Mouse (Mus musculus): ENCODE data around the gene Cytl1. TPM values are rescaled to one million over a fixed set of nuclear protein-coding genes. Genes with fewer than 3 reads are reported as not detected.
A peak's percentile ranks its signal among the peaks of the same experiment; 100 is the strongest.

Cytl1 gene
- polyA plus RNA-seq, 1 experiment from 2014 or later: 1.2 TPM

DNA sequence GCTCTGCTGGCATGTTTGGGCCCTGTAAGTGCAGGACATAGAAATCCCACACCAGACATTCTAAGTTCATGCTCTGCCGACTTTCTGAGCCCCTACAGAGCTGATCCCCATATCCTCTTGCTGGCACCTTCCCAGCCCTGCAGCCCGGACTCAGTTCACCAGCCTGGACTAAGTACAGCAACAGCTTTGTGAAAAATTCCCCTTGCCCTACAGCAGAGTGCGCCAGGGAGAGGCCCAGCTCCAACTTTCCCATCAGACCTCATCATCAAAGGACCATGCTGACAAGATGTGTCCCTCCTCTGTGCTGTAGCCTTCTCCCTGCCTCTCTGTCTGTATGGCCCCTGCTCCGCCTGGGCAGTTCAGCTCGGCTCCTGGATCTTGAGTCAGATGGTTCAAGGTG lies 40.4 kb downstream of the Cytl1 start:
- 45% methylated on average over 5 of the region's 5 CpGs for WGBS

DNA sequence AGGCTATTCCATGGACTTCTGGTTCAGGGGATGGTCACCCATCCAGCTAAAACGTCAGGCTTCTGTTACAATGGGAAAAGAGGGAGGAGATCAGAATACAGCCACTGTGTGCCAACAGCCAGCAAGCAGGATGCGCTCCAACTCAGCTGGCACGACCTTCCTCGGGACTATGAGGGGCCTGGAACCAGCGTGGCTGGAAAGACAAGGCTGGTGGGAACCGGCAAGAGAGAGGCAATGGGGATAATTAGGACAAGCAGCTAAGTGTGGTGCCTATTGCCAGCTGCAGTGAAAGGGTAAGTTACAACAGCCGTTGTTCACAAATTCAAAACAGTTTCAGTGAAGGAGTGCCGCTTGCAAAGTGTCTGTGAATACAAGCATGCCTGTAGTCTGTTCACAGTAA lies 48.0 kb downstream of the Cytl1 start:
- WGBS: 59% methylated on average over 8 of the region's 8 CpGs
- Histone ChIP-seq H3K9me3 (replicated peaks; ENCODE audit: control insufficient read depth, low read length) (no peaks in the 10 kb centered on the region), H3K4me3 (ENCODE audit: low read depth, low read length) (no peak overlapping the region), H3K27me3 (ENCODE audit: control insufficient read depth, insufficient read depth, low read length) (no peaks in the 10 kb centered on the region), H3K9ac (replicated peaks; ENCODE audit: low read length) (no peak overlapping the region), H3K4me1 (ENCODE audit: control insufficient read depth, insufficient read depth, low read length) (no peaks in the 10 kb centered on the region), H3K27ac (replicated peaks; ENCODE audit: low read depth, low read length) (no peak overlapping the region), H3K36me3 (replicated peaks; ENCODE audit: control insufficient read depth, insufficient read depth, low read depth, low read length) (no peaks in the 10 kb centered on the region), H3K4me2 (ENCODE audit: low read depth, low read length) (no peak overlapping the region)
- DNase-seq (ENCODE audit: low spot score) (peak; percentile 21), ATAC-seq (replicated peaks; ENCODE audit: insufficient number of reproducible peaks, low FRiP score, low TSS enrichment, low read depth) (no peak)

More for the DNA sequence above, 40.4 kb downstream of the Cytl1 start:
- no peak for ATAC-seq (replicated peaks; ENCODE audit: insufficient number of reproducible peaks, low FRiP score, low TSS enrichment, low read depth)
- no peaks in the 10 kb centered on the region for H3K4me1 ChIP-seq (ENCODE audit: control insufficient read depth, insufficient read depth, low read length)
- H3K4me2 ChIP-seq (ENCODE audit: low read depth, low read length): no peak overlapping the region
- H3K27me3 ChIP-seq (ENCODE audit: control insufficient read depth, insufficient read depth, low read length): no peaks in the 10 kb centered on the region
- H3K9me3 ChIP-seq (replicated peaks; ENCODE audit: control insufficient read depth, low read length): no peaks in the 10 kb centered on the region
- no peaks in the 10 kb centered on the region for H3K36me3 ChIP-seq (replicated peaks; ENCODE audit: control insufficient read depth, insufficient read depth, low read depth, low read length)
- no peak overlapping the region for H3K27ac ChIP-seq (replicated peaks; ENCODE audit: low read depth, low read length)
- DNase-seq (ENCODE audit: low spot score): no peak
- no peak overlapping the region for H3K4me3 ChIP-seq (ENCODE audit: low read depth, low read length)
- no peak overlapping the region for H3K9ac ChIP-seq (replicated peaks; ENCODE audit: low read length)

DNA sequence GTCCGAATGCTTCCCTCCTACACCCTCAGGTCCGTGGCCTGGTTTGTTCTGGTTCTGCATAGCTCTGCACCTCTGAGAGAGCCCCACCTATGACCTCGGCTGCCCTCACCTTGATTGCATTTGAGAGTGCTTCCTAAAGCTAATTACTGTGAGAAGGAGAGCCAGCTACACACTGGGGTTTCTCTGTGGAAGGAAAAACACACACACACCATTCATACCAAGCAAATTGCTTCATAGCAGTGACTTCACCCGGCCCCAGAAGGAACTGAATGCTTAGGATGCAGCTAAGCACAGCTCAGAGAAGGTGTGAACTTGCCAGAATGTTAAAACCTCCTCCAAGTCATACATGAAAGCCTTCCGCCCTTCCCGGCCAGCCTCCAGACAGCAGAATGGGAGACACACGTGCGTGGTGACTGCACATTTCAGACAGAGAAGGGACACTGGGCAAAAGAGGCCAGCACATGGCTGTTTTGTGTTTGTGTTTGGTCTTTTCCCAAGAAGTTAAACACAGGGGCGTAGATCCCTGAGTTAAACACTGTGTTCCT lies 49.6 kb downstream of the Cytl1 start:
- ATAC-seq (replicated peaks; ENCODE audit: insufficient number of reproducible peaks, low FRiP score, low TSS enrichment, low read depth): no peak
- Histone ChIP-seq H3K4me3 (ENCODE audit: low read depth, low read length) (no peak overlapping the region), H3K27me3 (ENCODE audit: control insufficient read depth, insufficient read depth, low read length) (no peaks in the 10 kb centered on the region), H3K4me1 (ENCODE audit: control insufficient read depth, insufficient read depth, low read length) (no peaks in the 10 kb centered on the region), H3K36me3 (replicated peaks; ENCODE audit: control insufficient read depth, insufficient read depth, low read depth, low read length) (no peaks in the 10 kb centered on the region), H3K4me2 (ENCODE audit: low read depth, low read length) (no peak overlapping the region), H3K9ac (replicated peaks; ENCODE audit: low read length) (no peak overlapping the region), H3K9me3 (replicated peaks; ENCODE audit: control insufficient read depth, low read length) (no peaks in the 10 kb centered on the region), H3K27ac (replicated peaks; ENCODE audit: low read depth, low read length) (no peak overlapping the region)
- DNase-seq (ENCODE audit: low spot score): no peak
- 68% methylated on average over 9 of the region's 9 CpGs for WGBS

Other genes with a start within 250 kb of the Cytl1 start
- gene Stk32b, start 18.3 kb upstream of the Cytl1 start, polyA plus RNA-seq (2014; fragmentation: Nextera tagmentation; extraction: Ambion mirVana): 1.6 and 2.4 TPM in 2 replicates
- gene Msx1, start 89.1 kb downstream of the Cytl1 start, polyA plus RNA-seq (2014; fragmentation: Nextera tagmentation; extraction: Ambion mirVana): 330 and 367 TPM in 2 replicates

All from embryonic facial prominence, embryonic 11.5 days (tissue).